Mouse (Mus musculus): ENCODE measurements around the gene Chrna5. TPM values are rescaled to one million over a fixed set of nuclear protein-coding genes. Genes with fewer than 3 reads are reported as not detected.
A peak's percentile ranks its signal among the peaks of the same experiment; 100 is the strongest.

Gene Chrna5
- total RNA-seq, 4 experiments from 2014 or later: 6.6 to 9.0 (median 7.2) TPM

GRCm38 (mm10) chr9:55023326-55023725 is 42.6 kb downstream of the Chrna5 start:
- no peak for DNase-seq (ENCODE audit: low spot score in 2 of 2)

GRCm38 (mm10) chr9:55023902-55024583 is 43.4 kb downstream of the Chrna5 start:
- peak; percentile 40 to 66 for DNase-seq (ENCODE audit: low spot score in 2 of 2)

GRCm38 (mm10) chr9:55025534-55026274 is 45.0 kb downstream of the Chrna5 start:
- no peak for DNase-seq (ENCODE audit: low spot score in 2 of 2)

- no peak for DNase-seq (ENCODE audit: low spot score in 2 of 2)
Observed at GRCm38 (mm10) chr9:55026275-55026663, 45.6 kb downstream of the Chrna5 start, which contains the start of gene Chrna3. Gene Chrna3 (minus strand): TSS chr9:55026562.

GRCm38 (mm10) chr9:55031435-55032167 is 50.9 kb downstream of the Chrna5 start:
- no peak for DNase-seq (ENCODE audit: low spot score in 2 of 2)

- DNase-seq (ENCODE audit: low spot score in 2 of 2): no peak
Observed at GRCm38 (mm10) chr9:55038948-55039347, 58.3 kb downstream of the Chrna5 start.

GRCm38 (mm10) chr9:55039983-55040382 is 59.3 kb downstream of the Chrna5 start:
- no peak for DNase-seq (ENCODE audit: low spot score in 2 of 2)

GRCm38 (mm10) chr9:55041389-55041788 is 60.7 kb downstream of the Chrna5 start:
- DNase-seq (ENCODE audit: low spot score in 2 of 2): no peak

GRCm38 (mm10) chr9:55043688-55044087 is 63.0 kb downstream of the Chrna5 start:
- no peak for DNase-seq (ENCODE audit: low spot score in 2 of 2)

- no peak for DNase-seq (ENCODE audit: low spot score in 2 of 2)
Observed at GRCm38 (mm10) chr9:55045001-55045400, 64.3 kb downstream of the Chrna5 start.

GRCm38 (mm10) chr9:55046764-55047163 is 66.1 kb downstream of the Chrna5 start:
- DNase-seq (ENCODE audit: low spot score in 2 of 2): no peak

- no peak for DNase-seq (ENCODE audit: low spot score in 2 of 2)
Observed at GRCm38 (mm10) chr9:55048211-55048880, 67.7 kb downstream of the Chrna5 start, which contains the start of gene Chrnb4. Gene Chrnb4 (minus strand): TSS chr9:55048779.

GRCm38 (mm10) chr9:55055386-55055930 is 74.8 kb downstream of the Chrna5 start:
- DNase-seq (ENCODE audit: low spot score in 2 of 2): no peak

Other genes starting within 250 kb of the Chrna5 start
- 10 to 100 TPM; 56.4 to 59.6 (median 58.4) TPM for gene Wdr61, start 246.4 kb upstream of the Chrna5 start, total RNA-seq (2022)
- 1 to 10 TPM in 2 of 4 experiments, not detected in 2; 1.0 to 1.3 TPM for gene Crabp1, start 216.1 kb upstream of the Chrna5 start, total RNA-seq (2022)
- 10 to 100 TPM; 45.5 to 53.2 (median 51.0) TPM for gene Ireb2, start 117.1 kb upstream of the Chrna5 start, total RNA-seq (2022)
- gene Hykk, start 63.6 kb upstream of the Chrna5 start, total RNA-seq (2022): 1 to 10 TPM; 2.6 to 4.1 (median 3.2) TPM
- 100 to 1,000 TPM; 114 to 128 (median 122) TPM for gene Psma4, start 30.1 kb upstream of the Chrna5 start, total RNA-seq (2022)
- gene AY074887, start 29.9 kb upstream of the Chrna5 start, total RNA-seq (2022): under 1 TPM in 1 of 4 experiments, not detected in 3; 0.52 TPM
- under 1 TPM; 0.12 to 0.48 (median 0.44) TPM for gene Chrna3, start 45.7 kb downstream of the Chrna5 start, total RNA-seq (2022)
- gene Chrnb4, start 67.9 kb downstream of the Chrna5 start, total RNA-seq (2022): under 1 TPM in 3 of 4 experiments, not detected in 1; 0.20 to 0.52 (median 0.25) TPM
- gene Ube2q2, start 168.0 kb downstream of the Chrna5 start, total RNA-seq (2022): 10 to 100 TPM; 61.2 to 77.8 (median 65.9) TPM
- 10 to 100 TPM; 34.8 to 36.1 (median 35.6) TPM for gene Fbxo22, start 228.0 kb downstream of the Chrna5 start, total RNA-seq (2022)